Mouse (Mus musculus) sigmoid colon, adult 10 weeks (tissue): ENCODE data around the gene Itga3. TPM values are rescaled to one million over a fixed set of nuclear protein-coding genes. Genes with fewer than 3 reads are reported as not detected.

Source experiments
- polyA plus RNA-seq: library from polyadenylated mRNA; stranded (reverse); fragments of 350-450 nt; fragmentation: Illumina TruSeq; extraction: RNeasy Lipid Tissue Mini Kit (QIAGEN cat#74804); gene quantifications from one replicate; pipeline ENCODE4 v1.2.3, GENCODE M21; 2014; ENCODE audit warnings: low read depth, low replicate concordance

Gene Itga3
- polyA plus RNA-seq: 1.5 TPM

GRCm38 (mm10) chr11:95076536-95077111, at the start of gene Itga3:
TSS of gene Itga3 (minus strand) at chr11:95076801.

GRCm38 (mm10) chr11:95119990-95120632, 43.5 kb upstream of the Itga3 start, which contains the start of gene Dlx3:
TSS of gene Dlx3 (plus strand) at chr11:95120119.

DNA sequence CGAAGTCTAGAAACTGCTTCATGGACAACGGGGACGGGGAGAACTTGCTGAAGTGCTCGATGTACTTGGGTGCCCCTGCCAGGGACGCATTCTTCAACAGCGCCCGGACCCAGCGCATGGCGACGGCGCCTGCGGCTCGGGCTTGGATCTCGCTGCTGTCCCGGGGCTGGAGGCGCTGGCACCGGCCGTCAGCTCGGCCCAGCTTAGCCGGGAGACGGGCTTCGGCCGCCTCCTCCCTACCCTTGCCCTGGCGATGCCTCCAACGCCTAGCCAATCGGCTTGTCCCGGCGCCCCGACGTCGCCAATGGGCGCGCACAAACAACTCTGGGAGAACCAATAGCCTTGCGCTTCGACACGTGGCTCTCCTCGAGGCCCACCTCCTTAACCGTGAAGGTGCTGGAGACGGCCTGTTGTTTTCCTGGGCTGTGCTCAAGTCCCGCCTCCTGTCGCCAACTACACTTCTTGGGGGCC, 35.4 kb downstream of the Itga3 start, which contains the start of gene Pdk2:
TSS of gene Pdk2 (minus strand) at position 216 of the 471 bp plus-strand sequence.

DNA sequence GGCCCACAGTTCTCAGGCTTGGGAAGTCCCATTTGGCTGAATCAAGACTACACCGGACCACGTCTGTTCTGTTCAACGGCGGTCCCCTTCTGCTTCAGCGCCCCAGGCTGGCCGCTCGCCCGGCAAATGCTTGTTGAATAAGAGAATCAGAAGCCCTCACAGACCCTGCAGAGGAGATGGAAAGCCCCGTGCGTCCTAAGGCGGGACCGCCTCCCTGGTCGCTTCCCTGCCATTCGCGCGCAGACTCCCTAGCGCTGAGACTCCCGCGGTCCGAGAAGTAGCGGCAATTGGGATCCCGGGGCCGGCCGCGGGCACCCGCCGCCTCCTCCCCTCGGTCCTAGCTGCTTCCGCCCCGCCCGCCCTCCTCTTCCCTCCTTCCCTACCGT, 67.0 kb downstream of the Itga3 start, which contains the start of gene Samd14:
TSS of gene Samd14 (plus strand) at position 251 of the 386 bp plus-strand sequence.

Other genes with a start within 250 kb of the Itga3 start
- 29.1 TPM for gene Col1a1, start 140.6 kb downstream of the Itga3 start, polyA plus RNA-seq
- not detected for gene Hils1, start 109.2 kb downstream of the Itga3 start, polyA plus RNA-seq
- not detected for gene Sgca, start 100.5 kb downstream of the Itga3 start, polyA plus RNA-seq
- gene Ppp1r9b, start 85.8 kb downstream of the Itga3 start, polyA plus RNA-seq: 10.5 TPM
- not detected for gene Samd14, start 66.9 kb downstream of the Itga3 start, polyA plus RNA-seq
- gene Pdk2, start 35.4 kb downstream of the Itga3 start, polyA plus RNA-seq: 3.7 TPM
- gene Dlx3, start 43.3 kb upstream of the Itga3 start, polyA plus RNA-seq: not detected
- gene Dlx4, start 69.5 kb upstream of the Itga3 start, polyA plus RNA-seq: not detected
- not detected for gene Tac4, start 184.7 kb upstream of the Itga3 start, polyA plus RNA-seq
- 45.3 TPM for gene Kat7, start 233.4 kb upstream of the Itga3 start, polyA plus RNA-seq